Mouse (Mus musculus) hindbrain, embryonic 12.5 days (tissue): ENCODE measurements around the gene Crtc1. TPM values are rescaled to one million over a fixed set of nuclear protein-coding genes. Genes with fewer than 3 reads are reported as not detected.

Experiments
- polyA plus RNA-seq: library from polyadenylated mRNA; unstranded; fragments of >200 nt; fragmentation: Nextera tagmentation; extraction: Ambion mirVana; gene quantifications from 2 replicates; pipeline ENCODE4 v1.2.1, GENCODE M21; 2016

The Crtc1 gene
- polyA plus RNA-seq, 1 experiment from 2014 or later, result 24.6 TPM

Other genes starting within 250 kb of the Crtc1 start
- gene Slc25a42, start 227.3 kb downstream of the Crtc1 start, polyA plus RNA-seq, result 4.3 and 5.3 TPM in 2 replicates
- gene Sugp2, start 205.4 kb downstream of the Crtc1 start, polyA plus RNA-seq, result 72.0 and 75.8 TPM in 2 replicates
- 48.4 and 49.2 TPM in 2 replicates for gene Armc6, start 205.1 kb downstream of the Crtc1 start, polyA plus RNA-seq
- 80.7 and 81.1 TPM in 2 replicates for gene Homer3, start 156.8 kb downstream of the Crtc1 start, polyA plus RNA-seq
- gene Ddx49, start 137.1 kb downstream of the Crtc1 start, polyA plus RNA-seq, result 49.9 and 50.8 TPM in 2 replicates
- gene Cope, start 137.1 kb downstream of the Crtc1 start, polyA plus RNA-seq, result 216 and 260 TPM in 2 replicates
- 16.3 and 17.8 TPM in 2 replicates for gene Cers1, start 123.8 kb downstream of the Crtc1 start, polyA plus RNA-seq
- 2.2 and 4.4 TPM in 2 replicates for gene Gdf1, start 109.8 kb downstream of the Crtc1 start, polyA plus RNA-seq
- 34.2 and 34.3 TPM in 2 replicates for gene Upf1, start 86.3 kb downstream of the Crtc1 start, polyA plus RNA-seq
- gene Comp, start 66.0 kb downstream of the Crtc1 start, polyA plus RNA-seq, result 1.2 and 3.0 TPM in 2 replicates
- 22.2 and 23.9 TPM in 2 replicates for gene Klhl26, start 37.4 kb upstream of the Crtc1 start, polyA plus RNA-seq
- 27.0 and 29.2 TPM in 2 replicates for gene Tmem59l, start 47.8 kb upstream of the Crtc1 start, polyA plus RNA-seq
- 3.3 and 4.2 TPM in 2 replicates for gene Crlf1, start 53.6 kb upstream of the Crtc1 start, polyA plus RNA-seq
- 118 TPM in 2 replicates for gene Rex1bd, start 67.2 kb upstream of the Crtc1 start, polyA plus RNA-seq
- gene Uba52, start 71.2 kb upstream of the Crtc1 start, polyA plus RNA-seq, result 633 and 755 TPM in 2 replicates
- 313 and 334 TPM in 2 replicates for gene Fkbp8, start 88.1 kb upstream of the Crtc1 start, polyA plus RNA-seq
- 47.1 and 48.5 TPM in 2 replicates for gene Kxd1, start 88.4 kb upstream of the Crtc1 start, polyA plus RNA-seq
- gene Ell, start 99.9 kb upstream of the Crtc1 start, polyA plus RNA-seq, result 19.0 and 19.4 TPM in 2 replicates
- 128 and 138 TPM in 2 replicates for gene Isyna1, start 154.8 kb upstream of the Crtc1 start, polyA plus RNA-seq
- 141 and 143 TPM in 2 replicates for gene Ssbp4, start 169.3 kb upstream of the Crtc1 start, polyA plus RNA-seq
- 0.79 and 1.1 TPM in 2 replicates for gene Lrrc25, start 176.6 kb upstream of the Crtc1 start, polyA plus RNA-seq
- gene Gdf15, start 192.9 kb upstream of the Crtc1 start, polyA plus RNA-seq, result 0.15 and 0.17 TPM in 2 replicates
- gene Pgpep1, start 220.8 kb upstream of the Crtc1 start, polyA plus RNA-seq, result 101 and 125 TPM in 2 replicates
- gene Lsm4, start 233.7 kb upstream of the Crtc1 start, polyA plus RNA-seq, result 227 and 231 TPM in 2 replicates